Mouse (Mus musculus) lung, embryonic 16.5 days (tissue): ENCODE measurements around the gene Ikbke. TPM values are rescaled to one million over a fixed set of nuclear protein-coding genes. Genes with fewer than 3 reads are reported as not detected.

ENCODE experiments used
- ATAC-seq: fragments of 200-750 bp; cut with Nextera tagmentation; 2 replicates; pipeline ENCODE4 v1.8.0; 2017; ENCODE audit warnings: low read depth, mild to moderate bottlenecking, moderate library complexity
- H3K27ac ChIP-seq: fragments of 300-500 bp; sonication (generic); 2 replicates; pipeline ENCODE4 v1.5.1; 2014; ENCODE audit warnings: mild to moderate bottlenecking, control low read depth, low read length
- H3K27me3 ChIP-seq: fragments of 300-500 bp; sonication (generic); 2 replicates; pipeline ENCODE4 v1.6.1; 2014; ENCODE audit warnings: low read depth, low read length, mixed read lengths; ENCODE audit not compliant: control insufficient read depth, insufficient read depth
- H3K36me3 ChIP-seq: fragments of 300-500 bp; sonication (generic); 2 replicates; pipeline ENCODE4 v1.6.1; 2014; ENCODE audit warnings: low read length; ENCODE audit not compliant: control insufficient read depth, insufficient read depth
- H3K4me1 ChIP-seq: fragments of 300-500 bp; sonication (generic); replicated peaks from 2 replicates; pipeline ENCODE4 v1.6.1; 2014; ENCODE audit warnings: low read length, mixed read lengths; ENCODE audit not compliant: control insufficient read depth, insufficient read depth
- H3K4me2 ChIP-seq: fragments of 300-500 bp; sonication (generic); 2 replicates; pipeline ENCODE4 v1.6.1; 2014; ENCODE audit warnings: low read depth, low read length, control low read depth
- H3K4me3 ChIP-seq: fragments of 300-500 bp; sonication (generic); 2 replicates; pipeline ENCODE4 v1.5.1; 2014; ENCODE audit warnings: mild to moderate bottlenecking, low read length, control low read depth
- H3K9ac ChIP-seq: fragments of 300-500 bp; sonication (generic); 2 replicates; pipeline ENCODE4 v1.6.1; 2014; ENCODE audit warnings: low read length, control low read depth
- H3K9me3 ChIP-seq: fragments of 300-500 bp; sonication (generic); 2 replicates; pipeline ENCODE4 v1.6.1; 2016; ENCODE audit warnings: low read length; ENCODE audit not compliant: control insufficient read depth
- WGBS: fragments of 180-500 bp; shearing (Covaris S2); extraction: QIAGEN DNeasy Blood & Tissue Kit; methylation state at CpG from one replicate; pipeline ENCODE4 v1.1.7; 2014; 5-methylcytosine and 5-hydroxymethylcytosine counted together
- polyA plus RNA-seq: library from polyadenylated mRNA; unstranded; fragments of >200 nt; fragmentation: Nextera tagmentation; extraction: Ambion mirVana; gene quantifications from 2 replicates; pipeline ENCODE4 v1.2.1, GENCODE M21; 2015

Ikbke gene
- polyA plus RNA-seq, 1 experiment from 2014 or later = 4.7 TPM

DNA sequence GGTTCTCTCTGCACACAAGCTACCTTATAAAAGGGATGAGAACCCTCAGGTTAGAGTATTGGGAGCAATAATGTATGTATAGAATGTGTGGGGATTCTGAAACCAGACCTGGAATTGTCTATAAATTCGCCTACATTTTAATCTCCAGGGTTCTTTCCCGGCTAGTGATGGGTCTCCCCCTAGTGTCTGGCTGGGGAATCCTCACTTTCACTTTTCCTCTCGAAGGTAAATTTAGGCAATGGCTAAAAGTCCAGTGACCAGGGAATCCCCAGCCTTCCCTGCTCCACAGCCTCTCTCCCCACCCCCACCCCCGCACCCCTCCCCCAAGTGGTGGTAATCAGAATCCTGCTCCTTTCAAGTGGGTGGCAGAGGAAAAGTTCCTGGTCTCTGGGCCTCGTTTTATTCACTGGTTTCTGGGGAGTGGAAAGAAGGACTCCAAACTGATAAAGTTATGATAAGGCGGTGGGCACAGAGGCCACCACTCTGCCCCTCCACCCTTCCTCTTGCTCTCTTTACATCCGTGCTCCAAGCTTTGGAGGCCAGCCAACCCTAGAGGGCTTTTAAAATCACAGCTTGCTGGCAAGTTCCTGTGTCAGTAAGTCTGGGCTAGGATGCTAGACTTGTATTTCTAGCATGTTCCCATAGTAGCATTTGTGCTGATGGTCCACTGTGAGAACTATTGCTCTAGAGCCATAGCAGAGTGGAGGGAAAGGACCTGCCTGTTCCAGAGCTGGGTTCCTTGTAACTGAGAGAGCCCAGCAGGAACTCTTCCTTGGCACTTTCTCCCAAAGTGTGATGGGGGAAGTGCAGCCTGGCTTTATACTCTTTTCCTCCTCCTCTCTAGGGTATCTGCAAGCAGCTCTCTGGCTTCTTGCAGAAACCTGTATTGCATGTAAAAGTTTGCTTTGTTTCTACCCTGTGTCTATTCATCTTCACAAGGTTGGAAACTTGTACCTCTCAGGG is 32.7 kb downstream of the Ikbke start:
- 3% methylated on average over 7 of the region's 7 CpGs for WGBS
- H3K4me3 ChIP-seq = peak overlapping the region; percentile 34

DNA sequence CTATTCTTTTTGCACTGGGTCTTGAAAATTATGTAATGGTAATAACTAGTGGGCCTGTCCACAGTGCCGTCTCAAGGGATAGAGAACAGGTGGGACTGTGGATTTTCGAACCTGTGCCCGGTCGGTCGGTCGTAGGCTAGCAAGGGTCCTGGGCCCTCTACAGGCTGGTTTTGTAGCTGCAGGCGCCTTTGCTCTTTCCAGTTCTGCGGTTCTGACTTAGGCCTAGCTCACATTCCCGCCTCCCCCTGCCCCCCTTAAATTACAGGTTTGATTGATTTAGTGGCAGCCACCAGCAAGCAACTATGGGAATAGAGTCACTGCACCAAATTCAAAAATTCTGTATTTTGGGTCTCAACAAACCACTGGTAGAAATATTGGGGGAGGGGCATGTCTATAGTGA is 33.5 kb downstream of the Ikbke start:
- no peaks in the 10 kb centered on the region for H3K9me3 ChIP-seq
- WGBS = 9% methylated on average over 9 of the region's 9 CpGs
- no peak overlapping the region for H3K9ac ChIP-seq
- peak overlapping the region; percentile 73 for H3K4me3 ChIP-seq
- peak overlapping the region; percentile 96 for H3K4me2 ChIP-seq
- H3K4me1 ChIP-seq = peaks cover 35% of the 10 kb centered on the region
- no peak overlapping the region for H3K27ac ChIP-seq
- peak; percentile 45; the same call in 1 of the 2 replicates for ATAC-seq
- H3K36me3 ChIP-seq = no peaks in the 10 kb centered on the region
- H3K27me3 ChIP-seq = peaks cover 13% of the 10 kb centered on the region; the same call in 1 of the 2 replicates

More for the DNA sequence above, 32.7 kb downstream of the Ikbke start:
- Histone ChIP-seq H3K4me2 (peak overlapping the region; percentile 61), H3K27me3 (peaks cover 13% of the 10 kb centered on the region; the same call in 1 of the 2 replicates), H3K9me3 (no peaks in the 10 kb centered on the region), H3K36me3 (no peaks in the 10 kb centered on the region), H3K4me1 (peaks cover 35% of the 10 kb centered on the region), H3K27ac (peak overlapping the region; percentile 23), H3K9ac (peak overlapping the region; percentile 19; the same call in 1 of the 2 replicates)
- ATAC-seq = peak; percentile 43

DNA sequence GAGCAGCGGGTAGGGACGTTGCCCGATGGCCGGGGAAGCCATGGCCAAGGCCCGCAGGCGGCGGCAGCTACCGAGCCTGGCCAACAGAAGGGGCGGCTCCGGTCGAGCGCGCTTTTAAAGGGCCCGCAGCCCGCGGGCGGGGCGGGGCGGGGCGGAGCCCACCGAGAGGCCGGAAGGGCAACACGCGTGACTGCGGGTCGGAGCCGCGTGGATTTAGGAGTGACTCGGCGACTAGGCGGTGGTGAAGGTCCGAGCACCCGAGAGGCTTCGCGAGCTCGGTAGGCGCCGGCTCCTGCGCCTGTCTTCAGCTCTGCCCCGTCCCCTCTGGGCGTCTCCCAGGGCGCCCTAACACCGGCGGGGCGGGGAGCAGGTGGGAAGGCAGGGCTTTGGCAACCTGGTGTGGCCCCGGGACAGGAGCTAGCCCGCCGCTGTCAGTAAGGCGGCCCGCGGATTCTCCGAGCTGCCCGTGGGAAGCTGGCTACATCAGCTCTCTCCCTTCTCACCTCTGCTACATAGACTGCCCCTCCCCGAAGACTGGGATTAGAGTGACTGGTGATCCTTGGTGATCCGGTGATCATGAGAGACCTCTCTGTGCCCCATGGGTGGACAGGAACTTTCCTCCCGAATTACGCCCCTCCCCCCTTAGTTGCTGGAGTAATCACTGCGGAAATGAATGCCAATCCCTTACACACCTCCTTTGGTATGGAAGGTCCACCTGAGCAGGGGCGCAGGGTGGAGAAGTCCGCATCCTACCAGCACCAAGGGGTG is 34.1 kb downstream of the Ikbke start, which contains the start of gene Rassf5:
Rassf5 (minus strand) TSS at position 170 of the 768 bp plus-strand sequence.
- Histone ChIP-seq H3K9me3 (no peaks in the 10 kb centered on the region), H3K27ac (no peak within 1 kb of the TSS), H3K27me3 (peaks cover 13% of the 10 kb centered on the region; the same call in 1 of the 2 replicates), H3K4me3 (peak within 1 kb of the TSS; percentile 73), H3K4me1 (peaks cover 39% of the 10 kb centered on the region), H3K4me2 (peak within 1 kb of the TSS; percentile 96), H3K36me3 (no peaks in the 10 kb centered on the region), H3K9ac (peak within 1 kb of the TSS; percentile 75)
- ATAC-seq = peak; percentile 65
- 1% methylated on average over 38 of the region's 60 CpGs for WGBS

DNA sequence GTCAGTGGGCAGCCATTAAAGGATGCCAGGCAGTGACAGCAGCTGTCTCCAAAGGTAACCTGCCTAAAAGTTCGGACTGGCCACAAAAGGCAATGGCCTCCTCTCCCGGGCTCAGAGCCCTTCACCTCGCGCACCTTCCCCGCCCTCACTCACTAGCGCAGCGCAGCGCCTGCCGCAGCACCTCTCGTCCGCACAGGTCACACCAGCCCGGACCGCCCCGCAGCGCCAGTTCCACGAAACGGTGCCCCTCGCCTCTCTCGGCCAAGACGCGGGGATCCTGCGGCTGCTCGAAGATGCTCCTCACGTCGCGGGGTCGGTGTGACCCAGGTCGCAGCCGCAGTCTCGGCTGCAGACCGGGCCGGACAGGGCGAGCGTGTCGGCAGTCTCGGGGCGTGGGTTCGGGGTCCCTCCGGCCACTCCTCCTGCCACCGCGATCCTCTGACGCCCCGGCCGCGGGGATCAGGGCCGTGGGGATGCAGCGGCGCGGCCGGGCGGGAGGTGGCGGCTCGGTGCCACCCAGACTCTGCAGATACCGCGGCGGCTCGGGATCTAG is 34.8 kb downstream of the Ikbke start:
- 2% methylated on average over 56 of the region's 57 CpGs for WGBS
- Histone ChIP-seq H3K36me3 (no peaks in the 10 kb centered on the region), H3K4me2 (peak overlapping the region; percentile 96), H3K4me3 (peak overlapping the region; percentile 73), H3K9ac (peak overlapping the region; percentile 75), H3K27ac (no peak overlapping the region), H3K9me3 (no peaks in the 10 kb centered on the region), H3K27me3 (peaks cover 13% of the 10 kb centered on the region), H3K4me1 (peaks cover 46% of the 10 kb centered on the region)
- ATAC-seq = peak; percentile 4; the same call in 1 of the 2 replicates

DNA sequence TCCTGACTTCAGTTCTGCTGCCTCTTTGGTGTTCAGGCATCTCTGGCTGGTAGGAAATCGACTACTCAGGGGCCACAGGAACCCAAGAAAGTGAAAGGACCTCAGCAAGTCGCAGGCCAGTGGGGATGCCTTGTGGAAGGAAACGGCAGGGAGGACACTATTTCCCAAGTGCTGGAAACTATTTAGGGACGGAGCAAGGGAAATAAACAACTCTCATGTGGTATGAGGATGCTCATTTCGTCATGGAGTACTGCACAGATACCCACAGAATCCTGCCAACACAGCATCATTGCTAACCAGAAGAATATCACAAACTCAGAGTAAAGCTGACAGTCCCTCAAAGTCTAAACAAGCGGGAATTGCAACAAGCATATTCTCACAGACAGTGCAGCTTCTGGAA is 36.5 kb downstream of the Ikbke start:
- Histone ChIP-seq H3K27ac (no peak overlapping the region), H3K9ac (no peak overlapping the region), H3K36me3 (no peaks in the 10 kb centered on the region), H3K4me1 (peaks cover 56% of the 10 kb centered on the region), H3K4me2 (peak overlapping the region; percentile 30), H3K4me3 (peak overlapping the region; percentile 9; the same call in 1 of the 2 replicates), H3K27me3 (peaks cover 10% of the 10 kb centered on the region), H3K9me3 (no peaks in the 10 kb centered on the region)
- WGBS = 32% methylated on average over 6 of the region's 6 CpGs
- no peak for ATAC-seq

DNA sequence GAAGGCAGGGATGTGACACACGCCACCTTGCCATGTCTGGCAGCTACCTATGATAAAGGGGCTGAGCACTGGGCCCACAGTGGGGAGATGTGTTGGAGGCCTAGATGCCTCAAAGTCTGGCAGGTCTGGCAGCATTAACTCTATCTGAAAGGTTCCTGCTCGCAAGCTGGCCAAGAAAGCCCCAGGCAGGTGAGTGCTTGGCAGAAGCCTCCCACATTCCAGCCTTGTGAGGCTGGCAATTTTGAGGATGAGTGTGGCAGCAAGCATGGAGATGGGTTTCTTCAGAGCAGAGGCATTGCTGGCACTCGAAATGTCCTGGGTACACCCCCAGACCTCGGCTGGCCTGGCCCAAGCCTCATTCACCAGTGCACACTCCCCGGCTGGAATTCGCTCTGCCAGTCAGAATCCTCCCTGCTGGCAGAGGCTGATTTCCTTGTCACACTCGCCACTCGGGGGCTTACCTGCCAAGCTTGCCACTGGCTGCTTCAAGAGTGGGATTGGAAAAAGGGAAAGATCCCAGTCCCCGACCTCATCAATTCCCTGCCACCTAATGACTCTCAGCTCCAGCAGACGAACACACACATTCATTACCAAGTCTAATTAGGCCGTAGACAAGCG is 39.7 kb downstream of the Ikbke start:
- Histone ChIP-seq H3K4me3 (no peak overlapping the region), H3K27me3 (peaks cover 10% of the 10 kb centered on the region), H3K36me3 (no peaks in the 10 kb centered on the region), H3K4me2 (no peak overlapping the region), H3K9ac (no peak overlapping the region), H3K9me3 (no peaks in the 10 kb centered on the region), H3K4me1 (peaks cover 33% of the 10 kb centered on the region), H3K27ac (peak overlapping the region; percentile 37)
- ATAC-seq = no peak
- WGBS = 72% methylated on average over 12 of the region's 12 CpGs

DNA sequence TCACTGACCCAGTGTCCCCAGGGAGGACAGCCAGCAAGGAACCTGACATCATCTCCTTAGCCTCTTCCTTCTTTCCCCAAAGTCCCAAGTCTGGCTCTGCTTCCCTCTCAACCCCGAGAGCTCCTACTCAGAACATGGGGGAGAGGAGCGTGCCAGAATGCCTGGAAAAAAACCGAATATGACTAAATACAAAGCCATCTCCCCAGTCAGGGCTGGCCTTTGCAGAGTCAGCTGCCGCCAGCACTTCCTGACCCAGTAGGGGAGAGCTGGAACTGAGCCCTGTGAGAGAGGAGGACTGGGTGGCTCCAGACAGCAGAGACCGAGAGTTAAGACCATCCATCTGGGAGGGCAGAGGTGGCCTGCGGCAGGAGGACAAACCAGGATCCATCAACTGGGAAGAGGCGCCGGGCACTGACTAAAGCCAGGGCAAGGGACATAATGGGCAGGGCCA is 40.5 kb downstream of the Ikbke start:
- H3K4me3 ChIP-seq = no peak overlapping the region
- 42% methylated on average over 8 of the region's 8 CpGs for WGBS
- H3K9me3 ChIP-seq = no peaks in the 10 kb centered on the region
- H3K4me2 ChIP-seq = no peak overlapping the region
- H3K4me1 ChIP-seq = peaks cover 30% of the 10 kb centered on the region
- H3K27ac ChIP-seq = peak overlapping the region; percentile 70
- H3K27me3 ChIP-seq = peaks cover 6% of the 10 kb centered on the region
- peak; percentile 87 for ATAC-seq
- H3K9ac ChIP-seq = no peak overlapping the region
- no peaks in the 10 kb centered on the region for H3K36me3 ChIP-seq

DNA sequence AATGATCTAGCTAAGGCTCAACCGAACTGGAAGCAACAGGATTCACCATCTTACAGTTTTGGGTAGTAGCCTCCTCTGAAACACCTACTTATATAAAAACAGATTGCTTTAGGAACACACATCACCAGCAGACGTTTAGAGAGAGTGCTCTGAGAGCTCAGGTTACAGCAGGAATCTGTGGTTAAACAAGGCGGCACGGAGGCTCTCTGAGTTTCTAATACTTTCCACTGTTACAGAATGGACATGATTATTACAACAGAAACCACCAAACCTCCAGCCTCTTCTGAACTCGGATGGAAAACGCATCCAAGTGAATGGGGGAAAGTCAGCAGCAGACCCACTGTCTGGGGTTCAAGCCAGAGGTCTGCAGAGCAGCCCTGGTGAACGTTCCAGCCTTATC is 43.3 kb downstream of the Ikbke start:
- Histone ChIP-seq H3K27me3 (no peaks in the 10 kb centered on the region; the same call in 1 of the 2 replicates), H3K4me3 (no peak overlapping the region), H3K9ac (no peak overlapping the region), H3K4me1 (peaks cover 21% of the 10 kb centered on the region), H3K9me3 (no peaks in the 10 kb centered on the region), H3K27ac (no peak overlapping the region), H3K4me2 (no peak overlapping the region), H3K36me3 (no peaks in the 10 kb centered on the region)
- 38% methylated on average over 7 of the region's 7 CpGs for WGBS
- ATAC-seq = no peak
